Mouse (Mus musculus) retina, adult 2 months (tissue): ENCODE measurements around the gene Ubr1.

Experiments used
- DNase-seq: peaks from one replicate; pipeline ENCODE4 v3.0.0-alpha.2; 2012; ENCODE audit warnings: low read depth, low spot score

Gene Ubr1

DNA sequence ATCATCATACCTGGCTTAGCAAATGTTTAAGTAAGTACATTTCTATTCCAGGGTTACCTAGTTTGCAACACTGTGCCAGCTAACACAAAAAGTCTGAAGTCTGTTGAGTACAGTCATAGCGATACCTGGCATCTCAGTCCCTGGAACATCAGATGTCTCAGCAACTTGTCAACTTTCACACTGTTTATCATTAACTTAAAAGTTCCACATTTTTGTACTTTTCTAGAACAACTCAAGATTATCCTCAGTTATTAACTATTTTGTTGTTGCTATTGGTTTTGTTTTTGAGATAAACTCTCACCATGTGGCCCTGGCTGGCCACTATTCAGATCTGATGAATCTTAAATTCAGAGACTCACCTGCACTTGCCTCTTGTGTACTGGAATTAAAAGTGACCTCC lies 107.1 kb downstream of the Ubr1 start:
- DNase-seq, result no peak

DNA sequence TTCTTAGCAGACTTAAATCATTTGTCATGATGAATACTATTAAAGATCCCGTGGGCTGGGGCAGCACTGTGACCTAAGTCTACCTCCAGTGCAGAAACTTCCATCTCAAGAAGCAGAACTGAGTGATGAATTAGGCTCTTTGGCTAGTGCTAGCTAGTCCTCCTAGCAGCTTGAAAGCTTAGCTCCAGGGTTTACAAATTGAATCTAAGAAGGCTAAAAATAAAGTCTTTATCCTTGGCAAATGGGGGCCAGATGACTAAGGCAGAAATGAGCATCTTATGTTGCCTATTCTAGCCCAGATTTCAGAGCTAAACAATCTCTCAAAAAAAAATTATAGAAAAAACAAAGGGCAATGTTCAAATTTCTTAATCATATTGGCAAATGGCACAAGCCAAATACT lies 109.8 kb downstream of the Ubr1 start:
- DNase-seq, result peak; percentile 18

GRCm38 (mm10) chr2:120858131-120858530 lies 112.4 kb downstream of the Ubr1 start:
- no peak for DNase-seq

DNA sequence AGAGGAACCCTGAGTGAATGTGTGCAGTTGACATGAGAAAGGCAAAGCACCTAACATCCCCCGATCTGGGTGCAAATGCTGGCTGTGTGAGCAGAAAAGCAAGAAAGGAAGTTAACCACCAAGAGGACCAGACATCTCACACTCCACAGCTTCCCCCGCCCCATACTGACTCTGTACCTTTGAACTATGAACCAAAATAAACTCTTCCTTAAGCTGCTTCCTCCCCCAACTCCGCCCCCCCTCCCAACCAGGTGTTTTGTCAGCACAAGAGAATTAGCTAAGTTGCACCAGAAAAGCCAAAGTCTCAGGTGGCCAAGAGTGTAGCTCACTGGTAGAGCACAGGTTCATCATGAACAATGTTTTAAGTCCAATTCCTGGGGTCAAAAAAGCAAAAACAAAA lies 117.4 kb downstream of the Ubr1 start:
- no peak for DNase-seq

GRCm38 (mm10) chr2:120852626-120853025 lies 117.9 kb downstream of the Ubr1 start:
- DNase-seq, result no peak

GRCm38 (mm10) chr2:120850424-120851082 lies 120.0 kb downstream of the Ubr1 start, which contains the start of gene Ttbk2:
Ttbk2 (minus strand) TSS chr2:120850604.
- DNase-seq, result peak; percentile 98

DNA sequence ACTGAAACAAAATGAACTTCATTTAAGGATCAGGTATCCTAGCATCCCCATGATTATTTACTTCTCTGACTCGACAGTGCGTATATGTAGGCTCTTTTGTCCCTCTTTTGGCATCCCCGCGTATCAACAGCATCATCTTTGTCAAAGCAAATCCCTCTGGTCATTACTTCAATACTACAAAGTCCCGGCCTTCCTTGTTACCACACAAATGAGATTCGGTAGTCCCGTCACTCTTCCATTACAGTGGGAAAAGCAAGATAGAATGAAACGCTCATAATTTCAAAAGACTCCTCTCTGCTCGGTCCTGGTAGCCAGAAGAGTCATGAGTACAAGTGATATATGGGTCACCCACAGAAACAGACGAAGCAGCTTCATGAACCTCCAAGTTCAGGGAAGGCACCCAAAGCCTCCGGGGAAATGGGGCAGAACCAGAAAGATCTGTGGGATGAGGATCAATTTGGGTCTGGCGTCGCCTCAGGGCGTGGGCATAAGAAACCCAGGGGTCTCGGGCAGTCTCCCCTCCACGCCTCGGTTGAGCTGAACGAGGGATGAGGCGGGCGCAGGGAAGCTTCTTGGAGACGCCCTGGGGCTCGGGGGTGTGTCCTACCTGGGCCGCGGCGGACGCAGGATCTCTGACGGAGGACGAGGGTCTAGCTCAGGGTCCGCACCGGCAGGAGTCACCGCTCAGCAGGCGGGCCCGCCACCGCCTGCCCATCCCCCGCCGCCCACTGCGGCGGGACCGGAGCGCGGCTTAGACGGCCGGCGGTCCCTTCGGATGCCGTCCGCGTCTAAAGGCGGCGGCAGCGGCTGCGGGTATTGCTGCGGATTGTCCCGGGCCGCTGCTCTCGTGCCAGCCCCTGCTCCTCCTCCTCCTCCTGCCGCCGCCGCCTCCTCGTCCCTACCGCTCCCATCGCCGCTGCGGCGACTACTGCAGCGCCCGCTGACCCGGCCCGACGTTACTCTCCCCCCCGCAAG lies 120.8 kb downstream of the Ubr1 start, which contains the start of gene Cdan1:
Gene Cdan1 (minus strand): TSS at position 680 of the 975 bp plus-strand sequence.
- DNase-seq, result no peak

- no peak for DNase-seq
Observed at GRCm38 (mm10) chr2:120845280-120845679, 125.2 kb downstream of the Ubr1 start.

DNA sequence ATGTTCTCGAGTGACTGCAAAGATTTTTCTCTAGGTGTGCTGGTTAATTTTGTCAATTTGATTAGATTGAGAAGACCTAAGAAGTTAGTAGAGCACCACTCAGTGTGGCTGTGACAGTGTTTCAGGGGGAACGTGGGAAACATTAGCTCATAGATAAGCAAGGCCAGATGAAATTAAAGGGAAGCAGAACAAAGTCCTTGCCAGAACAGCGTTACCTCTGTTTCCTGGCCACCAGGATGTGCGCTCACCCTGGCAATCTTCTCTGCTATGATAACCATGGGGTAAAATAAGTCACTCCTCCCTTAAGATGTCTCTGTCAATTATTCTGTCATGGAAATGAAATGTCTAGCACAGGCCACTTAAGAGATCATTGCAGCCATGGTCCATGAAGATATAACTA lies 126.5 kb downstream of the Ubr1 start:
- no peak for DNase-seq

DNA sequence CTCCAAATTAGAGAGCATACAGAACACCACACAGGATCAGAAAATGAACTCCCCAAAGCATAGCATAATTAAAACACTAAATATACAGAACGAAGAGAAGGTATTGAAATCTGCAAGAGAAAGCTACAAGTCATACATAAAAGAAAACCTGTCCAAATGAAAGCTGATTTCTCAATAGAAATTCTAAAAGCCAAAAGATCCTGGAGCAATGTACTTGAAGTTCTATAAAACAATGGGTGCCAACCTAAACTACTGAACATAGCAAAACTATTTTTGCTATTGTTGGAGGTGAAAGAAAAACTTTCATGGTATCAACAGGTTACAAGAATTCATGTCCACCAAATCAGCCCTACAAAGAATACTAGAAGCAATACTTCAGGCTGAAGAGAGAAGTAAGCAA lies 129.3 kb downstream of the Ubr1 start:
- DNase-seq, result no peak

DNA sequence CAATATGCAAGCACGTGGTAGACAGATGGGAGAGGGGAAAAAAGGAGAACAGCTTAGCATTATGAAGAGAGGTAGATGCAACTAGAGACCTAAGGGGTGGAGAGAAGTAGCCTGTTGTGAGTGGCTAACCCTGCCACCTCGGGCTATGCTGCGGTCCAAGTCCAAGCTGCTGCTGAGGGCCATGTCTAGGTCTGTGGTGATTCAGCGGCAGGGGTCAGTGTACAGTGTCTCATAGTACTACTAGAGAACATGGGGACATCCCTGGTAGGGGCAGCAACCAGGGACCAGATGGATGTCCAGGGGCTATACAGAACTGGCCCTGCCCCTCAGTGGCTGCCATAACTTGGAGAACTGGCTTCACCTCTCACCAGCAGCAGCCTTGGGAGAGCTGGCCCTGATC lies 135.3 kb downstream of the Ubr1 start:
- DNase-seq, result no peak

DNA sequence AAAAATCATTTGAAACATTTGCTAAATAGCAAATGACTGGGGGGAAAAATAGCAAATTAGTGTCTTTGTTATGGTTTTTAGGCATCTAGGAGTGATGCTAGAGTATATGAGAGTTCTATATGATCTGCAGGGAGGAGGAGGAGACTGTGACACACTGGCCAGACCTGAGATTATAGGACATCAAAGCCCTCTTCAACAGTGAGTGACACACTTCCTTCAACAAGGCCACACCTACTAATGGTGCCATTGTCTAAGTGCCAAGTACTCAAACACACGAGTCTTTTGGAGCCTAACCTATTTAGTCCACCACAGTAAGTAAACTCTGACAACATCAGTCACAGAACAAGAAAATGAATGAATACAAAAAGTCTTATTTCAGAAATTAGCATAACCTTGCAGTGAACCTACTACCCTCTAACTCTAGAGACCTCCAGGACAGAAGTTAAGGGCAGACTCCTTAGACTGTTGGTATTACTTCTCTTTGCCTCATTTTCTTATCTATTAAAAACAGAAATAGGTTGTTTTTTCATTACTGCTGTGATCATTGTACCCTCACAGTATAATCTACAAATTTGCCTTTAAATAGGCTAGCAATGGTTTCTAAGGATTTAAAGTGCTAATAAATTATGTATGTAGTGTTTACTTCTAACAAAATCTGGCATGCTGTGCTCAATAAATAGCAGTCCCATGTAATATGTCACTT lies 143.4 kb downstream of the Ubr1 start:
- DNase-seq, result no peak
